Mouse (Mus musculus): ENCODE measurements around the gene Acad10.

Acad10 gene

DNA sequence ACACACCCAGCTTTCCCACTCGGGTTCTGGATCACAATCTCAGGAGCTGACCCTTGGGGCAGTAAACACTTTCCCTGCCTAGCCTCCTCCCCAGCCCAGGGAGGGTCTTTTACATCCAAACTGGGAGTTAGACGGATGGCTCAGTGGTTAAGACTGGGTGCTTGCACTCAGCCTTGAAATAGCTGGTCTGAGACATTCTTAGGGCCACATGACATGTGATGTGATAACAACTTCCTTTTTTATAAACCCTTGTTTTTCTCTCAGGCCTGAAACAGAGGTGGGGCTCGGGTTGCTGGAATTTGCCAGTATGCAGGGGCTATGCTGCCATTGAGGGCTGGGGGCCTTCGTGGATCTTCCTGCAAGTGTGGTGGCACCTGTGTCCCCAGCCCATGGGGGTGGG is 63.0 kb downstream of the Acad10 start:
- no peak for DNase-seq (ENCODE audit: low spot score in 2 of 2)

DNA sequence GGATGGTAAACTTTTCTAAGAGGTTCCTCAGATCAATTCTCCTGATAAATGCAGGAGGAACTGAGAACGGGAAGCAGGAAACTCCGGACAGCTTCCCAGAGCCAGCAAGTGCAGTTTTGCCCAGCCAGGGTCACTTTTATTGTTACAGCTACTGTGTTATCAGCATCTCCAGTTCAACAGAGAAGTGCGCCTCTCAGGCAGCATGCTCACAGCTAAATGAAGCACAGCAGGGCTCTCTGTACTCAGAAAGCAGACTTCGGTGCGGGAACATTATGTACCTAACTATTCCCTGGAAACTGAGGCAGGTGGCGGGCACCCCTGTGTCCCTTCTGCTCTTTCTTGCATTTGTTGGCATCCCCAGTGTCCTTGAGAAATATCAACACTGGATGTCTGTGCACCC is 64.1 kb downstream of the Acad10 start:
- no peak for DNase-seq (ENCODE audit: low spot score in 2 of 2)

DNA sequence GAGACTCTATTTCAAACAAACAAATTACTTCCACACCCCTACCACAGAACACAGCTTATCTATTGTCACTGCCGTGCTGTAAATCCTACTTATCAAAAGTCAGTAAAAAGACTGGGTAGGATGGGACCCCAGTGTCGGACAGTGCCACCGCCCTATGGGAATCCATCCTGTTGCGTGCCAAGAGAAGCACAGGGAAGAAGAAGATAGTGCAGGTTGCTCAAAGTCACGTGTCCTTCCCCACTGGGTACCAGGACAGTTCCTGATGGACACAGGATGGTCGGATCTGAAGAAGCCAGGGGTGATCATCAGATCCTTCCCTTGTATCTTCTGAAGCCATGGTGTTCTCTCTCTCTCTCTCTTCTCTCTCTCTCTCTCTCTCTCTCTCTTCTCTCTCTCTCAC is 64.6 kb downstream of the Acad10 start:
- no peak for DNase-seq (ENCODE audit: low spot score in 2 of 2)

DNA sequence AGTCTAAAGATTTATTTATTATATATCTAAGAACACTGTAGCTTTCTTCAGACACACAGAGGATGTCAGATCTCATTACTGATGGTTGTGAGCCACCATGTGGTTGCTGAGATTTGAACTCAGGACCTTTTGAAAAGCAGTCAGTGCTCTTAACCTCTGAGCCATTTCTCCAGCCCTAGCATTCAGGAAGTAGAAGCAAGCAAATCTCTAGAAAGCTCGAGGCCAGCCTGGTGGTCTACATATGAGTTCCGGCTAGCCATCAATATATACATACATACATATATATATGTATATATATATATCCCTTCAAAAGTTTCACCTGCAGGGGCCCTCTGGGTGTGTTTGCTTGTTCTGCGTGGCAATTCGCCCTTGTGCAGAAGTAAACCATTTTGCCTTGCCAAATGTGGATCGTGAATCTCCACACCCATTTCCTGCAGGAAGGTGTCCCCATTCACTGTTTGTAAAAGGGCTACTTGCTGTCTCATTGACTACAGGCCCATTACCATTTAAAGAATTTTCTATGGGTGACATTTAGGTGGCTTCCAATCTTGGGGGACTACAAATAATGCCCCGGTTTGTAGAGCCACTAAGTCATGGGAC is 65.5 kb downstream of the Acad10 start:
- DNase-seq (ENCODE audit: low spot score in 2 of 2) = no peak

DNA sequence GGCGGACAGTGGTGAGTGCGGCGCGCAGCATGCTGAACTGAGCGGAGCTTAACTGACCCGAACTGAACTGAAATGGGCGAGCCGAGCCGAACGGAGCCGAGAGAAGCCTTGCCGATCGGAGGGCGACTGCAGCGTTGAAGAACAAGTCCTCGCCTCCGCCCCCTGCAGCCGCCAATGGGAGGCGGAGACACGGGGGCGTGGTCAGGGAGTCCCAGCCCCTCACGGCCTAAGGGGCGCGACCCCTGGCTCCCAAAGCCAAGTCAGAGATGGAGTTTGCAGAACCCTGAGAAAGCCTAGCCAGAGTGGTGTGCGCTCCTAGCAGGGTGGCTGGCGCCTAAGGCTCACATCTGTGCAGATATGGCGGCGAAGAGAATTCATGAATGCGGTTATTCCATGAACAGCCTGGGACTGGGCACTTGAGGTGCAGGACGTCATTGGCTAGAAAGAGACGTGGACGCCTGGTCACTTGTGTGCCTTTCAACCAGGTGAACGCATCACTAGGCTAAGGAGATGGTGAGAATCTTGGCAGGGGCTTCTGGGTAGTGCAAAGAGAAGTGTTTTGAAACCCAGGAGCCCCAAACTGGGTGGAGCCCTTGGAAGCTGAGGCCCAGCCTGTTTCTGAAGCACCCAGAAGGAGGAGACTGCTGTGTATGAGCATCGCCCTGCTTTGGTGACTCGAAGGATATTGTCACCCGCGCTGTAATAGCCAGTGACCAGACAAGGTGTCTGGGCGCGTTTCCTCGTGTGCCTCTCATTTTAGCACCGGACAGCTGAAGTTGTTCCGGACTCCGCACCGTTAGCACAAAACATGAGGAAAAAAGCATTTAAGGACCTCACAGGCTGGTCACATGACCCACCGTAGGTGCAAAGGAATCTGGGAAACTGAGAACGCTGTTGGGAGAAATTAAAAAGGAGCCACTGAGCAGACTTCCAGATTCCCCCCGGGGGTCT is 66.6 kb downstream of the Acad10 start, which contains the start of gene Aldh2:
Gene Aldh2, minus strand, starts transcription at position 374 of the 951 bp plus-strand sequence.
- DNase-seq (ENCODE audit: low spot score in 2 of 2) = peak; percentile 60 to 73

DNA sequence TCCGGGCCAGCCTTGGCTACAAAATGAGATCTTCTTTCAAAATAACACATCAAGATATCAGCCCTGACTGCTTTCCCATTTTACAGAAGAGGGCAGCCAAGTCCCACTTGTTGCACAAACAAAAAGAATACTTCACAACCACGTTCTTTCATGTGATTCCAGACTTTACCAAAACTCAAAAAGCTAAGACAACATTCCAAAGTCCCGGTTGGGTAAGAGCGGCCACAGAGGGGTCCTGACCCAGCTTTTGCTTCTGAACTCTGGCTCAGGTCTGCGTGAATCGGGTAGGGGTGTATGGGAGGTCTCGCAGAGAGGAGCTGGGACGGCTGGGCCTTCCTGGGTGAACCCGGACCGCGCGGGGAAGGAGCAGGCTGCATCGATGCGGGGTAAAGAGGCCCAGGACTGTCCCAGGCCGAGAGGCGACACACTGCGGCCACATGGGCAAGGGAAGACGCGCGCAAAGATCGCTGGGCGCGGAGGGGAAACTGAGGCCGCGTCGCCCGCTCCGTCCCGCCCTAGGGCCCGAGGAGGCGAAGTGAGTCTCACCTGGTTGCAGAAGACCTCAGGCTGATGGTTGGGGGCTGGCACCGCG is 67.4 kb downstream of the Acad10 start:
- no peak for DNase-seq (ENCODE audit: low spot score in 2 of 2)

DNA sequence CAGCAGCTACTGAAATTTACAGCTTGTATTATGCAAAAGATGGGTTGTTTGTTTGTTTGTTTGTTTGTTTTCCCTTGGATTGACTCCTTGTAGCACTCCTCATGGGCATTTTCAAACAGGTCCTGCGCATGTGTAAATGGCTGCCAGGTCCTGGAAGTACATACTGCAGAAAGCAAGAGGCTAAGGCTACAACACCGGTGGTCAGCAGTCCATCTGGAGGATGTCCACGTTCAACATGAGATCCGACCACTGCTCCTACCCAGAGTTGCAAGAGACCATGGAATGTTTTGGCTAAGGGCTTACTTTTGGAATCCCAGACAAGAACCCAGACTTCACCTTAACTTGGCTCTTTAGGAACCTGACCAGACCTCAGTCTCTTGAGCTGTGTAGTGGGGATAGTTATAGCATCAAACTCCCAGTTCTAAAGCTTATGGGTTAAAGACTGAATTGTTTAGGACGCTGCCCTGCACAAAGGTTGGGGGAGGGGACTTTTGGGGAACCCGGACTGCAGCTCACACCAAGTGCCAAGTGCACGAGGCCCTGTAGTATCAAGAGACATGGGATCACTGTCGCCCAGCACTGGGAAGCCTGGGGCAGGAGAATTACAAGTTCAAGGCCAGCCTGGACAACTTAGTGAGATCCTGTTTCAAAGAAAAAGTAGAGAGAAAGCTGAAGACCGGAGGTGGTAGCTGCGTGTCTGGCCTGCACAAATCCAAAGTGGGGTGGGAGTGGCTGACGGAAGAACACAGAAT is 68.1 kb downstream of the Acad10 start:
- no peak for DNase-seq (ENCODE audit: low spot score in 2 of 2)

DNA sequence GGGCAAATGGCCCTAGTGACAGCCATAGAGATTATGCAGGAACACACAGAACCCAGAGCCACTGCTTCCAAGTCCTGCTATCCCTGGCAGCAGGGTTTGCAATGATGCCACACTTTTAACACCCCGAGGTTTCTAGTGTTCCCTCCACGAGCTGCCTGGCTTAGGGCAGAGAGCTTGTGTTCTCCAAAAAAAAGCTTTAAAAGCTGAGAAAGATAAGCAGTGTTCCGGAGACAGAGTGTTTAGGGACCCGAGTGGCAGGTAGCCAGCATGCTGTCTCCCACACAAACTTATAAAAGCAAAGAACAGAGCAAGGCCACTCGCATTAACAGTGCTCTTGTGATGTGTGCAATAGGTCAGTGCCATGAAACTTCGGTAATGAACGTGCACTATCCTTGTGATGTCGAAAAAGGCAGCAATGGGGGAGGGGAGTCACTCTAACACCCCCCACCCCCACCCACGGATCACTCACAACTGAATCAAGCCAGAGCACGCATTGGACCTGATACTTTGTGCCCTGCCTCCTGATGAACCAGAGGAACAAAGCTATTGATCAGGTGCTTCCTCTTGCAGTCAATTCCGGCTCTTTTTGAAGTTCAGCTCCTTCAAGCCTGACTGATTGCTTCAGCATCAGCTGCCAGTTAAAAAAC is 68.8 kb downstream of the Acad10 start:
- DNase-seq (ENCODE audit: low spot score in 2 of 2) = no peak

DNA sequence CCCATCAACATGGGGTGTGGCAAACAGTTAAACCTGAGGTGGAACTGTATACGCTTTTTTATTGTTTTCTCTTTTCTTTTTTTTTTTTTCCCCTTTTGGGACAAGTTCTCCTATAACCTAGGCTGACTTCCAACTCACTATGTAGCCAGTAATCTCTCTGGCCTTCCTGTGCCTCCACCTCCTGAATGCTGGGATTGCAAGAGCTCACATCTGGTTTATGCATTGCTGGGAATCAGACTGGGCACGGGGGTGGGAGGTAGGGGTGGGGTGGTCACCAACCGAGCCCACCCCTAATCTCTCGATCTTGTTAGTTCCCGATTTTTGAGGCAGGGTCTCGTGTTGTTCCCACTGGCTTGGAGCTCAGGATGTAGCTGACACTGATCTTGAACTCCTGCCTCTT is 70.4 kb downstream of the Acad10 start:
- no peak for DNase-seq (ENCODE audit: low spot score in 2 of 2)

DNA sequence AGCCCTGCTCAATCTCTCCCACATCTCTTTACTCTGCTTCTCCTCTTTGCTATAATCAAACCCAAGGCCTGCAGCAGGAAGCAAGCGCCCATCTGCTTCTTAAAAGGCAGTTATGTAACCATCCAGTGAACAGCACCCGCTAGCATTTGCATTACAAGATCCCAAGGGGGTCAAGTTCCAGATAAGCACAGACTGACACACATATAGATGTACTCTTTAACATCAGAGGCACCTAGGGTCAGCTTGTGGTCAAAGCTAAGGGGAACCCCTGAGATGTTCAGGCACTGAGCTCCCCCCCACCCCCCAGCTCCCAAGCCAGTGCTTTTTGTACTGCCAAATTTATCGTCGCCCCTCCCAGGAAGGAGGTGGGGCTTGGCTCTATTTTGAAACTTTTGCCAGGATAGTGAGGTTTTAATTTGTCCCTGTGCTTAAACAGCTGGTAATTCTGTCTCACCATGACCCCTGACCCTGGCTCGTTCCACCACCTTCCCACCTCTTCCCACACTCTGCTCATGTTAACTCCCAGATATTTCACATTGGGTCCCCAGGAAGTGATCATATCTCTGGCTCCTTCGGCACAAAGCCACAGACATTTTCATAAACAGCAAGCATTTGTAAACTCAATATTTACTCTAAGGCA is 73.8 kb downstream of the Acad10 start:
- DNase-seq (ENCODE audit: low spot score in 2 of 2) = peak in 1 of 2 experiments; percentile 39

DNA sequence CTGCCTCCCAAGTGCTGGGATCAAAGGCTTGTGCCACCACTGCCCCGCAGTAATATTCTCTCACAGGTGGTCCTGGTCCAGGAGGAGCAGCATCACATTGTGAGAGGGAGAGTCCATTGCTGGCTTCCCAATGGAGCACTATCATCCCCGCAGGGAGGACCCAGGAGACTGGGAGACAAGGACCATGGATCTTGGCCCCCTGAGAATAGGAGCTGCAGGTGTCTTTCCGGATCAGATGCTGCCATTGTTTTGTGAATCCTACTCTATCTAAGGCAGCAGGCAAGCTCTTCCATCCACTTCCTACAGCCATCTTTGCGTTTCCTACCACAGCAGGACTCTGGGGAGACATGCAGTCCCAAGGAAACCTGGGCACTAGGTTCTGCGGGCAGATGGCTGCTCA is 74.6 kb downstream of the Acad10 start:
- DNase-seq (ENCODE audit: low spot score in 2 of 2) = no peak

DNA sequence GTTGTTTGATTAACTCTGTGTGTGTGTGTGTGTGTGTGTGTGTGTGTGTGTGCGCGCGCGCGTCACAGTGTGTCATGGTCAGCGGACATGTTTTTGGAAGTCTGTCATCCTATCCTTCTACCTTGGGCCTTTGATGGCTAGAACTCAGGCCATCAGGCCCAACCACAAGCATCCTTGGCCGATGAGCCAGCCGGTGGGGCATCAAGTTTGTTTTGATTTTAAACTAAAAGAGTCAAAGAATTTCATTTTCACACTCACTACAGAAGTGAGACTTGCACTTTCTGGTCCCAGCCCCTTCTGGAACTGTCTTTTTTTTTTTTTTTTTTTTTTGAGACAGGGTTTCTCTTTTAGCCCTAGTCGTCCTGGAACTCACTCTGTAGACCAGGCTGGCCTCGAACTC is 75.3 kb downstream of the Acad10 start:
- DNase-seq (ENCODE audit: low spot score in 2 of 2) = peak; percentile 34 to 57

DNA sequence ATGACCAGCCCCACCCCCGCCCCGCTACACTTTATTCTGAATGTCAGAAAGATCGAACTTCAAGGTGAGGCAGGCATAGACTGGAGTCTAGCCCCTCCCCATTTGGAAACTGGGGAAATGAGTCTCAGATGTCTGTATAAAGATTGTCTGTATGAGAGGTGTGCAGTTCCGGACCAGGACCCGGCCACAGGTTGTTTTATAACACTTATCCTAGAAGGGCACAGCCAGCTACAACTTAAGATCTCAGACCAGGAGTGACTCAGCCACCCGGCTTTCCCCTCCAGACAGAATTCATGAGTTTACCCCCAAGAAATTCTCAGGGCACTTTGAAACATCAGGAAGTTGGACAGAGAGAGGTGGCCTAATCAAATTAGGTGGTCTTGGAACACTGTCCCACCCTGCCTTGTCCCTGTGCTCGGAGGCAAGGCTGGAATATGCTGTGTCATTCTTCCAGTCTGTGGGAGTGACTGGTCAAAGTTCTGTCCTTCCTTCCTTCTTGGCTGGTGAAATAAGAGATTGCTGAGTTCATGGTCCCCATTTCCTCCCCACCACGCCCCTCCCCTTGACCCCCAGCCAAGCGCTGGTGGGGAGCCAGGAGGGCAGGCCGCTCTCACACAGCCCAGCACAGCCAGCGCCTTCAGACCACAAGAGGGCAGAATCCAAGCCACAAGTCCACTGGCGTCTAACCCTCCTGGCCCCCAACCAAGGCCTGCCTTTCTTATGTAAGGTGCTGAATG is 76.4 kb downstream of the Acad10 start:
- peak; percentile 67 to 68 for DNase-seq (ENCODE audit: low spot score in 2 of 2)

DNA sequence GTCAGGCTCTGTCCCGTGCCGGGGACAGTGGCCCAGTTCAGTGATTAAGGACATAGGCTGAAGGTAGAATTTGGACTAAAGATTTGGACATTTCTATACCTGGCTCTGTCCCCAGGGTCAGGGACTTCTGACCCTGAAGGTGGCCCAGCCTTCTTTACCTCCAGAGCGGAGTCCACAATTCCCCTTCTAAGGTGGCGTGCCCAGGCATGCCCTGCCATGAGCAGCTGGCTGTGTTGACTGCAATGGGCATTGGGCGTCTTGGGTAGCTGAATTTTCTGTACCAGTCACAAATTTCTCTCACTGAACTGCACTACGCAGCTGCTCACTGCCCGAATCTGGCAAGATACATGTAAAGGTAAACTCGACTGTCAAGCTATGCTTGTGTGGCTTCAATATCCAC is 78.4 kb downstream of the Acad10 start:
- no peak for DNase-seq (ENCODE audit: low spot score in 2 of 2)

DNA sequence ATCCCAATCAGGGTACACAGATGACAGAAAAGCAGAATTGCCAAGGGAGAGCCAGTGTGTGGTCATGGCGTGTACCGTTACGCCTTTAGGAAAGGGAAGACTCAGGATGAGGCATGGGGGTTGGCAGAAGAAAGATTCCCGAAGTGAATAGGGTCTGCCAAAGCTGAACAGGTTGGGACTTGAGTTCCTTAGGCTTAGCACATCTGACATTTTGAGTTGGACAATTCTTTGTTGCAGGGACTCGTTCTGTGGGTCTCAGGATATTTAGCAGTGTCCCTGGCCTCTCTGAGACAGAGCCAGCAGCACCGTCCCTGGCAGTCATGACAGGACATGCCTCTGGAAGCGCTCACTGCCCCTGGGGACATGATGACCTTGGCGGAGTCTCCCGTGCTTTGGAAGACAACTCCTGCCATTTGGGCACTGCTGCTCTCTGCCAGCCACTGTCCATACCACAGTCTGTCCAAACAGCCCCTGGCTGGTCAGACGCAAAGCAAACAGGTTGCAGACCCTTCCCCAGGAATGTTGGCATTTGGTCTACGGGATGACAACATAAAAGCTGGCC is 83.3 kb downstream of the Acad10 start:
- no peak for DNase-seq (ENCODE audit: low spot score in 2 of 2)

DNA sequence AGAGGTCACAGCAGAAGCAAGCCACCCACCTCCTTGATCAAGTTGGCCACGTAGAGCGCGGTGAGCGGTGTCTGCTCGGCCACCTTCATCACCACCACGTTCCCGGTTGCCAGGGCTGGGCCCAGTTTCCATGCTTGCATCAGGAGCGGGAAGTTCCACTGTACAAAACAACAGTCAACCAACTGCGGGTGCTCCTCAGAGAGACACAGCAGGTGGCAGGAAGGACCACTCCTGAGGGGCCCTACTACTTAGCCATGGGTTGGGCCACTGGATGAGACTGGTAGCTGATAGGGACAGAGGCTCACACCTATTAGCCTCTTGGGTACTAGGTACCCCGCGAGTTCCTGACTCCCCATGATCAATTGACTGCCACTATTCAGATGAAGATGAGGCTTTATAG is 84.4 kb downstream of the Acad10 start:
- no peak for DNase-seq (ENCODE audit: low spot score in 2 of 2)

DNA sequence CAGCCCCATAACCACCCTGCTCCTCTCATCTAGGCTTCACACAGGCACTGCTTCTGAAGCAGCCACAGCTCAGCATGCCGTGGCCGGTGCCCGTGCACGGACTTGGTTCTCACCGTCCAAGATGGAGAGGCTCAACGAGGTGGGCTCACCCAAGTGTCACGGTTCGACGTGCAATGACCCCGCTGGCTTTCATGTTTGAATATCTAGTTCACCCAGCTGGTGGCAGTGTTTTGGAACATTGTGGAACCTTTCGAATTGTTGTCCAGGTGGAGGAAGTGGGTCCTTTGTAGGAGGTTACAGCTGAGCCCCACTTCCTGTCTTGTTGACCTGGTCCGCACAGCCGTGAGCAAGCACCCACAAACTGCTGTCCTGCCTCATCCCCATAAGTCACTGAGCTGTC is 86.2 kb downstream of the Acad10 start:
- peak in 1 of 2 experiments; percentile 25 for DNase-seq (ENCODE audit: low spot score in 2 of 2)

Measured in natural killer cell, adult 2 months (primary cell).